7 mouse cellular contexts compared by ENCODE assay signal in genomic region chr10:18526851-18527675, GRCm38 (mm10). TPM values are rescaled to one million over a fixed set of nuclear protein-coding genes. Genes with fewer than 3 reads are reported as not detected.
DNase-seq lines count a peak whose midpoint lies in the region; ATAC-seq lines count a peak whose summit lies in the region.

No protein-coding gene starts in this region.

- peaks cover 7% of the 10 kb centered on the region for H3K36me3 ChIP-seq in lung, embryonic 16.5 days (ENCODE audit: control insufficient read depth, insufficient read depth, low read length)
- H3K36me3 ChIP-seq in neural tube, embryonic 12.5 days, result peaks cover 43% of the 10 kb centered on the region
- H3K36me3 ChIP-seq in midbrain, embryonic 16.5 days (ENCODE audit: control insufficient read depth, insufficient read depth, low read length), result peaks cover 12% of the 10 kb centered on the region

- 54% methylated on average over 20 of the region's 20 CpGs for WGBS in lung, embryonic 16.5 days
- 69% methylated on average over 20 of the region's 20 CpGs for WGBS in neural tube, embryonic 12.5 days
- 73% methylated on average over 20 of the region's 20 CpGs for WGBS in midbrain, embryonic 16.5 days

- H3K4me2 ChIP-seq in lung, embryonic 16.5 days (ENCODE audit: low read depth, low read length), result peak overlapping the region; percentile 11
- no peak overlapping the region for H3K4me2 ChIP-seq in neural tube, embryonic 12.5 days (replicated peaks)
- H3K4me2 ChIP-seq in midbrain, embryonic 16.5 days (ENCODE audit: low read length), result no peak overlapping the region

- H3K9ac ChIP-seq in lung, embryonic 16.5 days (ENCODE audit: low read length), result no peak overlapping the region
- H3K9ac ChIP-seq in neural tube, embryonic 12.5 days, result no peak overlapping the region
- H3K9ac ChIP-seq in midbrain, embryonic 16.5 days (ENCODE audit: low read depth, low read length), result no peak overlapping the region

- H3K27ac ChIP-seq in lung, embryonic 16.5 days (ENCODE audit: low read length), result 0 out of 2 replicates have a peak overlapping the region, but pooled peaks have one; percentile 16
- no peak overlapping the region for H3K27ac ChIP-seq in neural tube, embryonic 12.5 days
- H3K27ac ChIP-seq in midbrain, embryonic 16.5 days (ENCODE audit: low read length), result no peak overlapping the region

- H3K4me1 ChIP-seq in lung, embryonic 16.5 days (replicated peaks; ENCODE audit: control insufficient read depth, insufficient read depth, low read length), result peaks cover 8% of the 10 kb centered on the region
- no peaks in the 10 kb centered on the region for H3K4me1 ChIP-seq in neural tube, embryonic 12.5 days
- peaks cover 7% of the 10 kb centered on the region for H3K4me1 ChIP-seq in midbrain, embryonic 16.5 days (ENCODE audit: control insufficient read depth, insufficient read depth, low read length)

- ATAC-seq in lung, embryonic 16.5 days (ENCODE audit: low read depth), result no peak
- peak; percentile 49 to 60; a peak in 3 of 4 replicates for ATAC-seq in hematopoietic stem cell, adult 5-6 weeks (replicated peaks in 1 of 2; ENCODE audit: insufficient read depth in 1 of 2, low FRiP score in 2 of 2, low TSS enrichment in 1 of 2, low read depth in 1 of 2, poor library complexity in 2 of 2, severe bottlenecking in 2 of 2)
- ATAC-seq in neural tube, embryonic 12.5 days (ENCODE audit: low FRiP score, low read depth), result 0 out of 2 replicates have a peak, but pooled peaks have one; percentile 8
- no peak for ATAC-seq in midbrain, embryonic 16.5 days

- H3K9me3 ChIP-seq in lung, embryonic 16.5 days (ENCODE audit: control insufficient read depth, low read length), result no peaks in the 10 kb centered on the region
- no peaks in the 10 kb centered on the region for H3K9me3 ChIP-seq in neural tube, embryonic 12.5 days
- H3K9me3 ChIP-seq in midbrain, embryonic 16.5 days (replicated peaks; ENCODE audit: control insufficient read depth, low read length, poor library complexity, severe bottlenecking), result no peaks in the 10 kb centered on the region

- no peaks in the 10 kb centered on the region for H3K27me3 ChIP-seq in lung, embryonic 16.5 days (ENCODE audit: control insufficient read depth, insufficient read depth, low read depth, low read length)
- H3K27me3 ChIP-seq in neural tube, embryonic 12.5 days (replicated peaks), result no peaks in the 10 kb centered on the region
- no peaks in the 10 kb centered on the region for H3K27me3 ChIP-seq in midbrain, embryonic 16.5 days (ENCODE audit: control insufficient read depth, insufficient read depth, low read depth, low read length)

- no peak overlapping the region for H3K4me3 ChIP-seq in lung, embryonic 16.5 days (ENCODE audit: low read length)
- no peak overlapping the region for H3K4me3 ChIP-seq in neural tube, embryonic 12.5 days
- no peak overlapping the region for H3K4me3 ChIP-seq in midbrain, embryonic 16.5 days (ENCODE audit: low read depth, low read length)

- no peak for DNase-seq in lung, postnatal 25 days (ENCODE audit: low spot score)
- DNase-seq in cerebellum, adult 8-10 months, result peak; percentile 70
- DNase-seq in urinary bladder, postnatal 36 days (ENCODE audit: low spot score in 2 of 2), result no peak

RNA-seq across cellular contexts. Expression of gene Hebp2, which starts 18.8 kb away (rescaled TPM):
- polyA plus RNA-seq in lung, embryonic 16.5 days (2015; fragmentation: Nextera tagmentation; extraction: Ambion mirVana), result 9.9 and 12.0 TPM in 2 replicates
- total RNA-seq in hematopoietic stem cell, adult 5-6 weeks (2017), result not detected in 2 replicates
- 12.1 and 16.4 TPM in 2 replicates for polyA plus RNA-seq in neural tube, embryonic 12.5 days (2016; fragmentation: Nextera tagmentation; extraction: Ambion mirVana)
- 10.8 and 11.7 TPM in 2 replicates for polyA plus RNA-seq in midbrain, embryonic 16.5 days (2015; fragmentation: Nextera tagmentation; extraction: Ambion mirVana)

Comparison
In these comparisons a context has a peak if more than half of its experiments do, and no peak if none do; other contexts are left out.
1. ATAC-seq: peak in hematopoietic stem cell, adult 5-6 weeks (2 of 2) and neural tube, embryonic 12.5 days (single experiment); none in lung, embryonic 16.5 days (single experiment) and midbrain, embryonic 16.5 days (single experiment).